Mouse (Mus musculus): ENCODE measurements around the gene Mycbpap. TPM values are rescaled to one million over a fixed set of nuclear protein-coding genes. Genes with fewer than 3 reads are reported as not detected.

Mycbpap gene
- total RNA-seq (2021), result 1 to 10 TPM; 5.5 to 7.7 TPM

DNA sequence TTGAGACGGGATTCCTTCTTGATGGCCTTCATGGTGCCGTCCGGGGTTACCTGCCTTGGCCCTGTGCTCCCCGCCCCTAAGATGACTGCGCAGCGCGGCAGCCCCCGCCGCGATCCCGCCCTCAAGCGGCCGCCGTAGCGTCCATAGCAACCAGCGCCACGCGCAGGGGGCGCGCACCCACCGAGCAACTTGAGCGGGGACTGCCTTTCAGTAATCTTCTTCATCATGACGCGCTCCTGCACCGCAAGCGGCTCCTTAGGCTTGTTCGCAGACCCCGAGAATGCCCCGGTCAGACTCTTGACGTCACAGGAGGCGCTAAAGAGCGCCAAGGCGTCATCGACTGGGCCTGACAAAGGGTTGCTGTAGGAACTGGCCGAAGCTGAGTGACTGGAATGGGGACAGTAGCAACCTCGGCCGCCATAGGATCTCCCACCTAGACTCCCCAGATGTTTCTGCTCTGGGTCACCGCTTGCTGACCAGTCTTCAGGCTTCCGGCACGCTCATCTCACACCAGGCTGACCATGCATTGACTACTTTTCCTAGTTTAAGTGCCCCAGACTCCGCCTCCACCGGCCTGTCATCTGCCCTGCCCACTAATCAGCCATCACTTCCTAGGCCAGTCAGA is at the start of gene Mycbpap:
TSS of gene Mycbpap (minus strand) at position 524 of the 625 bp plus-strand sequence.
- peak; percentile 68 to 75 for DNase-seq (ENCODE audit: low spot score in 2 of 2)
- intact Hi-C loops (cut with DNase I), result no loop called here

DNA sequence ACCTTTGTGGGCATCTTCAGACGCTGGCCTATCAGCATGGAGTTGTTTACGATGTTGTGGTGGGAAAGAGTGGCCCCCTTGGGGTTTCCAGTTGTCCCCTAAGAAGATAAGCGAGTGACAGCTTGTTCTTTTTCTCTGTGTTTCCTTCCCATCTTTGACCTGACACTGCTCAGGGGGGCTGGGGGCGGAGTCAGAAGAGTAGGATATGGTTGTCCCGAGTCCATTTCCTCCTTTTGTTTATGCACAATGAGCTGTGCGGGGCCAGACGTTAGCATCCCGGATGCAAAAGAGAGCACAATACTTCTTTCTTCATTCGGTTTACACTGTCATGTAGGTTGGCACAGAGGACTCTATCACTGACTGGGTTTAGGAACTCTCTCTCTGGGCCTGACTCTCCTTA is 49.1 kb upstream of the Mycbpap start:
- DNase-seq (ENCODE audit: low spot score in 2 of 2), result no peak
- intact Hi-C loops (cut with DNase I), result no loop called here

DNA sequence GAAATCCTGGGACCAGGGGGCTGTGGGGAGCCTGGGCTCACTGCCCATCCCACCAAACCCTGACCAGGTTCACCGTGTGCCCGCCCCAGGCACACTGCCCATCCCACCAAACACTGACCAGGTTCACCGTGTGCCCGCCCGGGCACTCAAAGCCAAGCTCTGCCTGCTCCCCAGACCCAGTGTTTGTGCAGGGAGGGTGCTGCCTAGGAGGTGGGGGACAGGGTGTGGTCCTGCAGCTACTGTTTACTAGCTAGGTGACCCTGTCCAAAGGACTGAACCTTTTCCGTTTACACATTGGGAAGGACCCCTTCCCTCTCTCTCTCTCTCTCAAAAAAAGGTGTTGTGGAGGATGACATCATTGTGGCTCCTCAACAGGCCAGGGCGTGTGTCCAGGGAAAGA is 45.8 kb upstream of the Mycbpap start:
- DNase-seq (ENCODE audit: low spot score in 2 of 2), result no peak
- intact Hi-C loops (cut with DNase I), result no loop called here

DNA sequence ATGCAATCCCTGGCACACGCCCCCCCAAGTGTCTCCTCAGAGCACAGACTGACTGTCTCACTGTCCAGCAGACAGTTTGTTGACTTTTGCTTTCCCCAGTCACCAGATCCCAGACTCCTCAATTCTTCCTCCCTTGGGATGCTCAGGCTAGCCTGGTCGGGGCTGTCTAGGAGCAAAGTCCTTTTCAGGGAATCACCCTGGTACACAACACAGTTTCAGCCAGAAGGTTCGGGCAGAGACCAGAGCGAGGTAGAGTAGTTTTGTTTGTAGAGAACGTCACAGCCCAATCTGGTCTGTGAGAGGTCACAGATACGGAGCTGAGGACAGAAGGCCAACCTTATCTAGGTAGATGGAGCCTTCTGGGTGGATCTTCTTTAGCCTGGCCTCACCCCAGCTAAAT is 45.0 kb upstream of the Mycbpap start:
- intact Hi-C loops (cut with DNase I), result no loop called here
- no peak for DNase-seq (ENCODE audit: low spot score in 2 of 2)

DNA sequence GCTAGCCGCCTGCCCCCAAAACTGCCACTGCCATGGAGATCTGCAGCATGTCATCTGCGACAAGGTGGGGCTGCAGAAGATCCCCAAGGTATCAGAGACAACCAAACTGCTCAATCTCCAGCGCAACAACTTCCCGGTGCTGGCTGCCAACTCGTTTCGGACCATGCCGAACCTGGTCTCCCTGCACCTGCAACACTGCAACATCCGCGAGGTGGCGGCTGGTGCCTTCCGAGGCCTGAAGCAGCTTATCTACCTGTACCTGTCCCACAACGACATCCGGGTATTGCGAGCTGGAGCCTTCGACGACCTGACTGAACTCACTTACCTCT is 43.6 kb upstream of the Mycbpap start:
- intact Hi-C loops (cut with DNase I), result no loop called here
- no peak for DNase-seq (ENCODE audit: low spot score in 2 of 2)

DNA sequence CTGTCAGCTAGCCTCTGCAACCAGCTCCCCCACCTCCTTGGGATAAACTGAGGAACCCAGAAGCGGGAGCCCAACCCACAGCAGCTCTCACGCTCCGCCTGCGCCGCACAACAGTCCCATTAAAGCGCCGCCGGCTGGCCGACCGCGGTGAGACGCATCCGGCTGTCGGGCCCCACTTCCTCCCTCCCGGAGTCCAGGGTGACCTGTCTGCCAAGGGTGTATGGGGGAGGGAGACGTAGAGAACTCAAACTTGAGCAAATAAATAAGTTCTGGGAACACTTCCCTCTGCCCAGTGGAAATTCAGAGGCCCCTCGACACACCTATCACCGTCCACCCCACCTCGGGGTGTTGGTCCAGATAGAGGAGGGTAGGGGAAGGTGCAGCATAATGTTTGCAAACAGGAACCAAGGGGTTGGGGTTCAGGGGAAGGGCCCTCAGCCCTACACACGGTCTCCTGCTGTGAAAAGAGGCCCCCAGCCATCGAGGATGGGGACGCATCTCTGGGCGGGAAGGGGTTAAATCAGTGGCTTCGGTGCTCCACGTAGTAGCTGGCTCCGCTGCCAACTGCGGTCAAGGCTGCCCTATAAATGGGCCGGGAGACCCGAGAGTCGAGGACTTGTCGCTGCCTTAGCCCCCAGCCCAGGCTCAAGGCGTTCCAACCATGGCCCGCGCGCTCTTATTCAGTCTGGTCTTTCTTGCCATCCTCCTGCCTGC is 43.1 kb upstream of the Mycbpap start, which contains the start of gene Chad:
TSS of gene Chad (plus strand) at position 611 of the 714 bp plus-strand sequence.
- intact Hi-C loops (cut with DNase I), result no loop called here
- no peak for DNase-seq (ENCODE audit: low spot score in 2 of 2)

DNA sequence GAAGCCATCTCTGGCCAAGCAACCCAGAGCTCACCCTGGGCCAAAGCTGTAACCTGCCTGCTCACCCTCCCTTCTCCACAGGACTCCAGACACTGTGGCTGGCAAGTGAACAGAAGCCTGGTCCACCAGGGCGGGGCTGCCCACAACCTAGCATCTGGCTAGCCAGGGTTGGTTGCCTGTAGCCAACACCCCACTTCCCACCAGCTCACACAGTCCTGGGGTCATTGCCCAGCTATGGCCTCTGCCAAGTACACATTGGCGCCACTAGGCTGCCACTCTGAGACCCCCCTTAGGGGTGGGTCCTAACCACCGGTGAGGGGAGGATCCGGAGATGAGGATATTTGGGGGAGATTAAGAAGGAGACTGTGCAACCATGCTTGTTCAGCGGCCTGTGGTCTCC is 42.3 kb upstream of the Mycbpap start:
- no peak for DNase-seq (ENCODE audit: low spot score in 2 of 2)
- intact Hi-C loops (cut with DNase I), result no loop called here

DNA sequence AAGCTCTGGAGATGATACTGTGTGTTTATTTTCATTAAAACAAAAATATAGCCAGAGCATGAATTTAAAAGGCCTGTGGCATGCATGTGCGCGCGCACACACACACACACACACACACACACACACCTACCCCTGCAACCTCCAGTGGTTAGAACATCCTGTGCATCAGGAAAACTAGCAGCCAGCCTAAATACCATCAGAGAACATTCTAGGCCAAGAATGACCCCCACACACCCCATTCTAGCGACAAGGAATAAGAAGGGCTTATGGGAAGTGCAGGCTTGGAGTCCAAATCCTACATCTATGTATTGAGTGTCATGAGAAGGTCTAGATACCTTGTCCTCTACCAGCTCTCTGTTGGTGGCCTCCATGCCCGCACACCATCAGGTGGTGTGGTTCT is 41.8 kb upstream of the Mycbpap start:
- no peak for DNase-seq (ENCODE audit: low spot score in 2 of 2)
- intact Hi-C loops (cut with DNase I), result no loop called here

DNA sequence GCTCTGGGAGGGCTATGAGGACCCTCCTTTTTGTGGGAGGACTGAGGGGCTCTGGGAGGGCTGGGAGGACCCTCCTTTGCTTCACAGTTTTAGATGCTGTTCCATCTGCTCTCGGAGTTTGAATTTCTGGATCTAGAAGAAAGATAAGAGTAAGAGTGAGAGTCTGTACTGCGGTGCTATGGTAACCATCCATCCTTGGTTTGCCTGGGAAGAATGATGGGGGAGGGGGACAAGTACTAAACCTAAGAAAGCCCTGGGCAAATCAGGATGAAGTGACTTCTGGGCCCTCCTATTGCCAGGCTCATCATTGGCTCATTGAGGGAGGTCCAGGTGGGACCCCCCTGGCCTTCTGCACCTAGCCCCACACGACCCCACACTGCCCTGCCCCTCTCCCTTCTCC is 36.7 kb upstream of the Mycbpap start:
- DNase-seq (ENCODE audit: low spot score in 2 of 2), result no peak
- intact Hi-C loops (cut with DNase I), result no loop called here

DNA sequence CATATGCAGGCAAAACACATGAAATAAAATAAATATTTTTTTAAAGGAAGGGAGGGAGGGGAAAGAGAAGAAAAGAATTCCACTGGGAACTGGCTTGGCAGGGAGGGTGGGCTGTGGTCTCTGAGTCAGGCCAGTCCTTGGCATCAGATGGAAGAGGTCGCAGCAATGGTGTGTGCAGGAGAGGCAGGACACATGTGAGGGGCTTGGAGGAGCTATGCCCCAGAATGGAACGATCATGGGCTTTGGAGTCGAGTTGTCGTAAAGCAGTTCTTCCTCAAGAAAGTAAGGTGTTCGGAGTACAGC is 28.9 kb upstream of the Mycbpap start:
- intact Hi-C loops (cut with DNase I), result no loop called here
- DNase-seq (ENCODE audit: low spot score in 2 of 2), result no peak

DNA sequence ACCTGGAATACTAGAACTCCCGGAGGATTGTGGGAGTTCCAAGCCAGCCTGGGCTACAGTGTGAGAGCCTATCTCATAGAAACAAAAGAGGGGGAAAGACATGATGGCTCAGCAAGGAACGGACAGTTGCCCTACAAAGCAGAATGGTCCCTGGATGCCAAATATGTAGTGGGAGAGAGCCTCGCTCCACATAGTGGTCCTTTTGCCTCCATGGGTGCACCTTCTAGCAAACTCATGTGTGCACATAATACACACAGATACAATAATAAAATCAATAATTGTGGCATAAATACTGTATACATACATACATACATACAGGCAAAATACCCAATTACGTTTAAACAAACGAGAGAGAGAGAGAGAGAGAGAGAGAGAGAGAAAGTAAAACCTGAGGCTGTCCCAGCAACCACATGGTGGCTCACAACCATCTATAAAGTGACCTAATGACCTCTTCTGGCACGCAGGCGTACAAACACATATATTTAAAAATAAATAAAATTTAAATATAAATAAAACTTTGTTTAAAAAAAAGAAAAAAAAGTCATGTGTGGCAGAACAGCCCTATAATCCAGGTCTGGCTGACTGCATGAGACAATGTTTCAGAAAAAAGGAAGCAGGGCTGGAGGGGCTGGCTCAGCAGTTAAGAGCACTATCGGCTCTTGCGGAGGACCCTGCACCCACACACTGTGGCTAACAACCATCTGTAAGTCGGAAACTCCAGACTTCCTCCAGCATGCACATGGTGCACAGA is 28.3 kb upstream of the Mycbpap start:
- intact Hi-C loops (cut with DNase I), result loop anchor here (2.0 to 5.0 kb wide), 4 partner anchors 63 to 221 kb away; partner anchors contain the start of genes Ankrd40, Lrrc59 and Spata20
- DNase-seq (ENCODE audit: low spot score in 2 of 2), result no peak

DNA sequence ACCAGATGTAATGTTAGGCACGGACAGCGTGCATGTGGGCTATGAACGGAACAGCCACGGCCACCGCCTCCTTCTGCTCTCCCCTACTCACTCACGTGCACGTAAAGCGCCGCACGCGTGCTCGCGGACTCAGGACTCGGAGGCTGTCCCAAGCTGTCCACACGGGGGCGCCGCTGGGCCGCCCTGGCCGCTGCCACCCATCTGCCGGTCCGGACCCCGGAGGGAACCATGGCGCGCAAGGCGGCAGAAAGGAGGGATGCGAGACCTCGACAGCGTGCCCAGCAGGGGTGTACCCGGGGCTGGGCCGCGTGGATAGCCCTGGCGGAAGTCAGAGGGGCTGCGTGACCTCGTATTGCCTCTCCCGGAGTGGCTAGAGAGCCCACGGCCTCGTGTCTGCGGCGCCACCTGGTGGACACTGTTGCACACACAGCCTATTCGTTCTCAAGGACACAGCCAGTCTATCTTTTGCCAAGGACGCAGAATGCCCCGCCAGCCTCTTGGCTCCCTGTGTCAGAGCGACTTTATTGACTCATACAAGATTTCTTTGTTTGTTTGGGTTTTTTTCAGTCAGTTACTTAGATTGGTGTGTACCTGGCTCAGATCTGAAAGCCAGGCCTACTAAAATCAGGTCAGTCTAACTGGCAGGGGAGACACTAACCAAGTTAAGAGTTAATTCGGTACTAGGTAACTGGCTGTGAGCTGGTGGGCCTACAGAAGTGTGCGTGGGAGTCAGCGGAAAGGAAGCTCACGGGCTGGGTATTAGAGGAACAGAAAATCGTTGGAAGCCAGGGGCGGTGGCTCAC is 27.5 kb upstream of the Mycbpap start, which contains the start of gene Rsad1:
TSS of gene Rsad1 (minus strand) at position 368 of the 803 bp plus-strand sequence.
- peak; percentile 95 to 97 for DNase-seq (ENCODE audit: low spot score in 2 of 2)
- intact Hi-C loops (cut with DNase I), result loop anchor here (2.0 to 5.0 kb wide), 4 partner anchors 62 to 220 kb away; partner anchors contain the start of genes Ankrd40, Lrrc59 and Spata20

DNA sequence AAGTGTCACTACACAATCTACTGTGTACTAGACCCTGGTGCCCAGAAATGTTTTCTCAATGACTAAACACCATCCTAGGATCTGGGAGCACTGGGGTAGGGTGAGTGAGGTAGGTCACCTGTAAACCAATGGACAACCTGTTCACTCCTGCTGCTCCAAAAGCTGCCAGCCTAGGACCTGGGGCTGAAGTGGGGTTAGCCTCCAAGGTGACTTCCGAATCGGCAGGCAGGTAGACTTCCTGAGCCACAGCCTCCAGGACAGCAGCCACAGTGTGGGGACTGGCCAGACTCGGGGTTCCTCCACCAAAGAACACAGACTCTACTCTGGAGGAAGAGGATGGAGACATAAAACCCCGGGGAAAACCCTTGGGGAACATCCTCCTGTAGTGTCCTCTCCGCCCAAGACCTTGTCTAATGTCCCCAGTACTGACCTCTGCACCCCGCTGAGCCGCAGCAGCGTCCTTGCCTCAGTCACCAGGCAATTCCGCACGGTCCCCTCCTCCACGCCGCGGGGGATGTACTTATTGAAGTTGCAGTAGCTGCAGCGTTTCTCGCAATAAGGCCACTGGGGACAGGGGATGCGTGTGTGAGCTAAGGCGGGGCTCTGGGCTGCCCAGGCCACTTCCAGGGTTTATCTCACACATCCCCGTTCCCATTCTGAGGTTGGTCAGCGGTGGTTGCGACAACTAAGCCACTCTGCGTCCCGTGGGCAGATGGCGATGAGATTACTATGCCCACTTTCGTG is 26.7 kb upstream of the Mycbpap start:
- intact Hi-C loops (cut with DNase I), result loop anchor here (2.0 to 5.0 kb wide), 4 partner anchors 61 to 219 kb away; partner anchors contain the start of genes Ankrd40, Lrrc59 and Spata20
- DNase-seq (ENCODE audit: low spot score in 2 of 2), result no peak

DNA sequence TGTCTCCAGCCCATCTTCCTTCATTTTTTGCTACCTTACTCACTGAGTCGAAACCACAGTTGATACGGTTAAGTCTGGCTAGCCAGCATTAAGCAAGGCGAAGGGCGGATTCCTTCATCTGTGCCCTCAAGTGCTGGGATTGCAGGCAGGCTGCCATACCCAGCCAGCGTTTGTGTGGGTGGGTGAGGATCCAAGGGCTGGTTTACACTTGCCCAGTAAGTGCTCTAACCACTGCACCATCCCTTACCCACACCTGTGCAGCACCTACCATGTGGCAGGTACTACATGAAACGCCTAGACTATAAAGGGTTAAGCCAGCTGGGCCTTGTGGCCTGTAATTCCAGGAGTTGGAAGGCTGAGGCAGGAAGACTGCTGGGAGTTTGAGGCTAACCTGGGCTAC is 25.7 kb upstream of the Mycbpap start:
- no peak for DNase-seq (ENCODE audit: low spot score in 2 of 2)
- intact Hi-C loops (cut with DNase I), result loop anchor here (5.0 kb wide), 3 partner anchors 60 to 125 kb away; partner anchors contain the start of genes Lrrc59 and Spata20

DNA sequence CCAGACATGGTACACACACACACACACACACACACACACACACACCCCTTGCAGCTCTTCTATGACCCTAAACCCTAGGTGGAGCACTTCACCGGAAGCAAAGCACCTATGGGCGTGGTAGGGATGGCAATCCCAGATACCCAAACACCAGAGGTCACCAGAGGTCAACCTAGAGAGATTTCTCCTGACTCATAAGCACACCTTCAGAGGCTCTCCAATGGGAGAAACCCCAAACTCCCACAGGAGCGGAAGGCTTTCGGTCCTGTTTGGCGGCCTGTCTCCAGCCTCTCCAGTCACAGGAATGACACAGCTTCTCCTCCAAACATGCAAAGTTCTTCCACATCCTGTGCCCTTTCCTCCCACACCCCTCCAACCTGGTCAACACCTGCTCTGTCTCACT is 24.8 kb upstream of the Mycbpap start:
- intact Hi-C loops (cut with DNase I), result loop anchor here (5.0 kb wide), 3 partner anchors 59 to 124 kb away; partner anchors contain the start of genes Lrrc59 and Spata20
- no peak for DNase-seq (ENCODE audit: low spot score in 2 of 2)

DNA sequence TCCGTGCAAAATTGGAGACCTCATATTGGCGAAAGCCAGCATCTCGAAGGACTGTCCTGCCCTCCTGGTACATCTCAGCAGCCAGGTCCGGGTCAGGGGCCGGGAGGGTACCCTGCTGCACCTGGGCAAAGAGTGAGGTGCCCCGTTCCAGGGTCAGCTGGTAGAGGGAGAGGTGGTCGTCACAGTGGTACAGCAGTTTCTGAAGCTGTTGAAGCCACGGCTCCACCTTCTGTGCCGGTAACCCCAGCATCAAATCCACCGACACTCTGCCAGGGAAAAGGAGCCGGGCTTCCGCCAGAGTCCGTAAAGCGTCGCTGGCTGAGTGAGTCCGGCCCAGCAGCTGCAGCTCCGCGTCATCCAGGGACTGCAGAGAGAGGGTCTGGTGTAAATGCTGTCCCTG is 22.9 kb upstream of the Mycbpap start:
- intact Hi-C loops (cut with DNase I), result loop anchor here (5.0 kb wide), 1 partner anchor 202 kb away; no protein-coding TSS in a partner anchor
- DNase-seq (ENCODE audit: low spot score in 2 of 2), result peak; percentile 21 to 45

DNA sequence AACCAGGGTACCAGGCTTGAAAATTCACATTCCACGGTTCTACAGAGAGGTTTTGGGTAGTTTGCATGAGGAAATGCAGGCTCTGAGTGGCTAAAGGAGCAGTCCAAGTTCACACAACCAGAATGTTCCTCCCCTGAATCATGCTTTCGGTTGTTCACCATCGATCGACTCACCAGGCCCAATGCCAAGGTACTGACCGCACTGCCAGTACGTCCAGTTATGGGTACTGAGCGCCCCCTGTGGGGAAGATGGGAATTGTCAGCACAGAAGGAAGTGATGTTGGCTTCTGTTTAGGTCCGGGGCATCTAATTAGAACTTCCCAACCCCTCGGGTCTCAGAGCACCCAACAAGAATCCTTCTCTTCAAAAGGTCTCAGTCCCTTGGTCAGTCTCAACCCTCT is 22.4 kb upstream of the Mycbpap start:
- intact Hi-C loops (cut with DNase I), result loop anchor here (5.0 kb wide), 1 partner anchor 202 kb away; no protein-coding TSS in a partner anchor
- DNase-seq (ENCODE audit: low spot score in 2 of 2), result peak; percentile 89 to 92

DNA sequence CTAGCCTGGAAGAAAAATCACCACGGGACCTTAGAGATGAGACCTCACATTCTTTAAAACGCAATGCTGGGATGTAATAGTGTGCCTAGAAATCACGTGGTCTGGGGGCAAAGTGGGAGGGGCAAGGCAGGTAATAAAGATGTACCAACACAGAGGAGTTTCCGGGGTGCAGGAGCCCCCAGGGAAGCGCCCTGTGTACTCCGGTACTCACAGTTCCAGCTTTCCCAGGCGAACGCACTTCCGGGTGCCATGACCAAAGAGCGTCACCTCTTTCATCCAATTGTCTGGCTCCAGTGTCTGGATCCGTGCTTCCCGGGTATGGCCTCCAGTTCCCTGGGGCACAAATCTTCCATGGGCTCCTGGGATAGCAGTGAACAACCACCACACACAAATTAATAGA is 21.8 kb upstream of the Mycbpap start:
- no peak for DNase-seq (ENCODE audit: low spot score in 2 of 2)
- intact Hi-C loops (cut with DNase I), result loop anchor here (5.0 kb wide), 1 partner anchor 201 kb away; no protein-coding TSS in a partner anchor

DNA sequence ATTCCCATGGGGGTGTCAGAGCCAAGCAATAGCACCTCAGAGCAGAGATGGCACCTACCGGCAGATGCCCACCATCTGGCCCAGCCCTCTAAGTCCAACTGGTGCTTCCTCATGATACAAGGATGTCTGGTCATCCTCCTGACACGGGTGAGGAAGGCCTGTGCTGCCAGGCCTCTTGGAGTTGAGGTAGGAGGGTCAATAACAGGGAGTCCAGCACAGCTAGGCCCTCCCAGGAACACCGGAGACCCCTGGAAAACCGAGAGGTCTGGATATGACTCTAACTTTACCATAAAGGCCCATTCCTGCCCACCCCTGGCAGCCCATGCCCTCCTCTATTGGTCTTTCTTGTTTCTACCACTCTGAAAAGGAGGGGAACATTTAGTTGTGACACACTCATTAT is 20.9 kb upstream of the Mycbpap start:
- DNase-seq (ENCODE audit: low spot score in 2 of 2), result no peak
- intact Hi-C loops (cut with DNase I), result loop anchor here (5.0 kb wide), 1 partner anchor 200 kb away; no protein-coding TSS in a partner anchor
